Comparison of ENCODE assay signal across 18 mouse cellular contexts in genomic region chr19:36715591-36715990, GRCm38 (mm10).
"Had no signal": no experiment of that assay in that cellular context is flagged by ENCODE, and none has a peak within 500 bp of the region (broad histone marks: within the 10 kb centered on the region; RNA-seq: fewer than 3 reads in every experiment).

No protein-coding gene starts in this region.

- ATAC-seq: liver, postnatal 0 days; lung, postnatal 0 days had no signal

- H3K27me3 ChIP-seq: liver, embryonic 15.5 days; lung, embryonic 15.5 days; megakaryocyte, embryonic 14.5 days; midbrain, embryonic 12.5 days; neural tube, embryonic 12.5 days; stomach, embryonic 15.5 days had no signal

- H3K4me2 ChIP-seq: liver, embryonic 15.5 days; lung, embryonic 15.5 days; midbrain, embryonic 12.5 days; neural tube, embryonic 12.5 days; stomach, embryonic 15.5 days had no signal

- H3K4me3 ChIP-seq: liver, embryonic 15.5 days; lung, embryonic 15.5 days; megakaryocyte, embryonic 14.5 days; midbrain, embryonic 12.5 days; neural tube, embryonic 12.5 days; stomach, embryonic 15.5 days had no signal

- H3K9ac ChIP-seq: liver, embryonic 15.5 days; liver, postnatal 0 days; lung, embryonic 15.5 days; midbrain, embryonic 12.5 days; neural tube, embryonic 12.5 days; stomach, embryonic 15.5 days had no signal

- H3K27ac ChIP-seq: liver, embryonic 15.5 days; lung, embryonic 15.5 days; macrophage; midbrain, embryonic 12.5 days; neural tube, embryonic 12.5 days; stomach, embryonic 15.5 days; stomach, postnatal 0 days had no signal

- H3K9me3 ChIP-seq: liver, embryonic 15.5 days; lung, embryonic 15.5 days; midbrain, embryonic 12.5 days; neural tube, embryonic 12.5 days; stomach, embryonic 15.5 days had no signal

- H3K4me1 ChIP-seq: liver, embryonic 15.5 days; megakaryocyte, embryonic 14.5 days; midbrain, embryonic 12.5 days; neural tube, embryonic 12.5 days had no signal

- H3K36me3 ChIP-seq: liver, embryonic 15.5 days; lung, embryonic 15.5 days; midbrain, embryonic 12.5 days; neural tube, embryonic 12.5 days; stomach, embryonic 15.5 days had no signal

- DNase-seq: liver, postnatal 0 days; lung, adult 2 months; lung, postnatal 14 days; lung, postnatal 36 days; midbrain, embryonic 14.5 days; right cerebral cortex, postnatal 14 days; thymus, adult 2 months; thymus, postnatal 25 days; thymus, postnatal 4 days had no signal
